Mouse (Mus musculus): Measurements from ENCODE around the gene Nat8f6. TPM values are rescaled to one million over a fixed set of nuclear protein-coding genes. Genes with fewer than 3 reads are reported as not detected.
"Not testable (repeated sequence)": the region's sequence is repeated elsewhere in the genome, so short reads cannot be mapped to it uniquely, and the experiment has no call there.

The Nat8f6 gene
- polyA plus RNA-seq (2016; fragmentation: Nextera tagmentation; extraction: Ambion mirVana): not detected in 2 replicates

DNA sequence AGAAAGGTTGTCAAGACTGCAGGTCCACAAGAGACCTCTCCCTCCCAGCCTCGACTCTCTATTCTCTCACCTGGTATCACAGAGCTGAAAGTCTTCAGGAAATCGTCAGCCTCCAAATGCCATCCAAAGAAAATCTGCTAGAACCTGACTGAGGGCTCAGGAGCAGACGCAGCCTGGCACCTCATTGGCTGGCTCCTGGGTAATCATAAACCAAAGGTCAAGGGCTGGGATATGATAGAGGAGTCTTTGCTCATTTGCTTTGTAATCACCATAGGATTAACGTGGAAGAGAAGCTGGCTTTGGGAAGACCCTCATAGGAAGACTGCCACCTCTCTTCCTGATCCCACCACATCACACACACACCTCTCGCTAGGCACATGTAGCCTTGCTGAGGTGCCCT is at the start of gene Nat8f6, which contains the start of gene Nat8f5:
Nat8f6 (minus strand) TSS at position 118 of the 400 bp plus-strand sequence.
Nat8f5 (minus strand) TSS at position 136 of the 400 bp plus-strand sequence.
- H3K4me1 ChIP-seq: no peaks in the 10 kb centered on the region
- H3K27me3 ChIP-seq: no peaks in the 10 kb centered on the region
- no peaks in the 10 kb centered on the region for H3K9me3 ChIP-seq
- no peak within 1 kb of the TSS for H3K4me2 ChIP-seq (replicated peaks)
- H3K36me3 ChIP-seq: no peaks in the 10 kb centered on the region
- no peak for ATAC-seq (ENCODE audit: insufficient number of reproducible peaks, insufficient read depth, low FRiP score, low TSS enrichment)
- 78% methylated on average over 5 of the region's 5 CpGs for WGBS
- no peak within 1 kb of the TSS for H3K4me3 ChIP-seq
- no peak within 1 kb of the TSS for H3K9ac ChIP-seq
- H3K27ac ChIP-seq: no peak within 1 kb of the TSS

DNA sequence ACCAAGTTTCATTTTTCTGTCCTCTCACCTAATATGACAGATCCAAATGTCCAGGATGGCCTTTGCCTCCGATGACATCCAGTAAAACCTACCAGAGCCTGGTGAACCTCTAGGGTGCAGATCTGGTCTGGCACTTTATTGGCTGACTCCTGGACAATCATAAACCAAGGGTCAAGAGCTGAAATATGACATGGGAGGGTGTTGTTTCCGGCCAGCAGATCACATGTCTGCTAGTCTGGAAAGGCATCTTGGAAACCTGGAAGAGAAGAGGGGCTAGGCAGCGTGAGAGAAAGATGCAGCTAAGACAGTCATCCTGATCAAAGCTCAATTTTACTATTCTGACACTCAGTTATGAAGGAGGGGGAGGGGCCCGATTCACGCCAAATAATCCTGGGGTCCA is 48.3 kb upstream of the Nat8f6 start, which contains the start of gene Nat8f2:
Nat8f2 (minus strand) TSS at position 153 of the 400 bp plus-strand sequence.
- not testable (repeated sequence) for H3K4me2 ChIP-seq (replicated peaks); ATAC-seq (ENCODE audit: insufficient number of reproducible peaks, insufficient read depth, low FRiP score, low TSS enrichment); H3K4me1 ChIP-seq; H3K4me3 ChIP-seq; H3K27me3 ChIP-seq; H3K9me3 ChIP-seq; H3K36me3 ChIP-seq; H3K27ac ChIP-seq; H3K9ac ChIP-seq
- WGBS: 82% methylated on average over 5 of the region's 5 CpGs

DNA sequence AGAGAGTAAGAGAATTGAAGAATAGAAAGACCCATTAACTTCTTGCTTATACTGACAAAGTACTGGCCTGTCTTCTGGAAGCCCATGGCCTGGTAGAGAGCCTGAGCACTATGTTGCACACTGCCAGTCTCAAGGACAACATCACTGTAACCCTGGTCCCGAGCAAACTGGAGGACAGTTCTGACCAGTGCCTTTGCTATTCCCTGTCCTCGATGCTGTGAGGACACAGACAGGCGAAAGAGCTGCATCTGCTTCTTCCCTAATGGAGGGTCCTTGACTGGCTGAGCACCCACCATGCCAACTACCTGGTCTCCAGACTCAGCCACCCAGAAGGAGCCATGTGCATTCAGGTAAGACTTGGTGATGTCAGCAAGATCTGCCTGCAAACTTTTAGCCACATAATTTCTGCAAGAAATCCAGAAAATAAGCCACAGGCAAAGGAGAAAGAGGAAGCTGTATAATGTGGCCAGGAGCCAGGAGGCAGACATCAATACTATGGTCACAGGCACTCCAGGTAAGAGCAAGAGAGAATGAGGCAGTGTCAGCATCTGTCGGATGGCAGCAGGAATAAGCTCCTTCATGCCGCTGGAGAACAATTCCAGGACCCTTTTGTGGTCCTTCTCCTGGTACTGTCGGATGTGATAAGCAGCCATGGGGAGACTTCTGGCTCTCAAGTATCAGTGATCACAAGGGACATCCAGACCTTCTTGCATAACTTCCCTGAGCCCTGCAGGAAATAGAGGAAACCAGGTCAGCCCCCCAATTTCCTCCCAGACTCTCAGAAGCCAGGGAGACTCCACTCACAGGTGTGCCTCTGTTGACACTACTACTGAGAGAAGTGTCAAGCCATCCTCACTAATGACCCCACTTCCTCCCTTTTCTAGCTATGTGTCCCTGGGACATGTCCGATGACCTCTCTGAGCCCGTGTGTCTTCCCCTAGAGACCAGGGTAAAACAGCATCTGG is 47.3 kb upstream of the Nat8f6 start:
- H3K4me2 ChIP-seq (replicated peaks): no peak overlapping the region

DNA sequence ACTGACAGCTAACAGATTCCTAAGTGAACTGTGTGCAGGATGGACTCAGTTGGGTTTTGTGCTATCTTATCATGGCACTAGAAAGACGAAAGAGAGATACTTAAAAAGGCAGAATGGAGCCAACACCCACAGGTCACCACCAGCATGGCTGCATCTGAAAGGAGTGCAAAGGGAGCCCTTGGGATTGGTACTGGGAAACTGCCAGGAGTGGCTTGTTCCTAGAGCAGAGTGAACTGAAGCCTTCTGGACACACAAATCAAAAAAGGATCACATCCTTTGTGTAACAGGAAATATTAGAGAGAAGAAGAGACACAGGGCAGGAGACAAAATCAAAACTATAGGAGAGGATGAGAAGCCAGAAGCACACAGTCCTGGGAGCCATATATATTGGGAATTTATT is 46.2 kb upstream of the Nat8f6 start:
- H3K4me1 ChIP-seq; H3K4me3 ChIP-seq; H3K4me2 ChIP-seq (replicated peaks); H3K36me3 ChIP-seq; H3K27ac ChIP-seq; H3K9ac ChIP-seq; H3K9me3 ChIP-seq; ATAC-seq (ENCODE audit: insufficient number of reproducible peaks, insufficient read depth, low FRiP score, low TSS enrichment); H3K27me3 ChIP-seq: not testable (repeated sequence)
- 86% methylated on average over 1 of the region's 1 CpGs for WGBS

More for the DNA sequence above, 47.3 kb upstream of the Nat8f6 start:
- H3K27ac ChIP-seq: no peak overlapping the region
- no peak overlapping the region for H3K9ac ChIP-seq
- H3K9me3 ChIP-seq: no peaks in the 10 kb centered on the region
- ATAC-seq (ENCODE audit: insufficient number of reproducible peaks, insufficient read depth, low FRiP score, low TSS enrichment): no peak
- H3K27me3 ChIP-seq: no peaks in the 10 kb centered on the region
- H3K4me1 ChIP-seq: no peaks in the 10 kb centered on the region
- H3K36me3 ChIP-seq: no peaks in the 10 kb centered on the region
- no peak overlapping the region for H3K4me3 ChIP-seq
- 64% methylated on average over 8 of the region's 8 CpGs for WGBS

DNA sequence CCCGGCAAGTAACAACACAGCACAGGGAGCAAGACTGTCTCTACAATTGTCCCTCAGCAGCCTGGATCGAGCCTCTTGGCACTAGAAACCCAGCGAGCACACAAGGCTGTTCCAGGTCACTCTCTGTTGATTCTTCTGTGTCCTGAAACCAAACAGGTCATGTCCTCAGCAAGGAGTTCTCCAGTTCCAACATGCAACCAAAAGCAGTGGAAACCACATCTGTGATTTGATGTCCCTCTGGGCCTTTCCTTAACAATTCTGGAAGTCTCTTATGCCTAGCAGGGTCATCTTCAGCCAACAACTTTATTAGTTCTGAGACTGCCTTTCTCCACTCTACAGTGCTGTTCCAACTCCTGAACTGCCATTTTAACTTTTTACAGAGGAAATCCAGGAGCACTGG is 45.4 kb upstream of the Nat8f6 start:
- H3K27me3 ChIP-seq; H3K9me3 ChIP-seq; H3K36me3 ChIP-seq; H3K4me3 ChIP-seq; ATAC-seq (ENCODE audit: insufficient number of reproducible peaks, insufficient read depth, low FRiP score, low TSS enrichment); H3K9ac ChIP-seq; H3K27ac ChIP-seq; H3K4me2 ChIP-seq (replicated peaks); H3K4me1 ChIP-seq: not testable (repeated sequence)
- WGBS: 82% methylated on average over 3 of the region's 3 CpGs

DNA sequence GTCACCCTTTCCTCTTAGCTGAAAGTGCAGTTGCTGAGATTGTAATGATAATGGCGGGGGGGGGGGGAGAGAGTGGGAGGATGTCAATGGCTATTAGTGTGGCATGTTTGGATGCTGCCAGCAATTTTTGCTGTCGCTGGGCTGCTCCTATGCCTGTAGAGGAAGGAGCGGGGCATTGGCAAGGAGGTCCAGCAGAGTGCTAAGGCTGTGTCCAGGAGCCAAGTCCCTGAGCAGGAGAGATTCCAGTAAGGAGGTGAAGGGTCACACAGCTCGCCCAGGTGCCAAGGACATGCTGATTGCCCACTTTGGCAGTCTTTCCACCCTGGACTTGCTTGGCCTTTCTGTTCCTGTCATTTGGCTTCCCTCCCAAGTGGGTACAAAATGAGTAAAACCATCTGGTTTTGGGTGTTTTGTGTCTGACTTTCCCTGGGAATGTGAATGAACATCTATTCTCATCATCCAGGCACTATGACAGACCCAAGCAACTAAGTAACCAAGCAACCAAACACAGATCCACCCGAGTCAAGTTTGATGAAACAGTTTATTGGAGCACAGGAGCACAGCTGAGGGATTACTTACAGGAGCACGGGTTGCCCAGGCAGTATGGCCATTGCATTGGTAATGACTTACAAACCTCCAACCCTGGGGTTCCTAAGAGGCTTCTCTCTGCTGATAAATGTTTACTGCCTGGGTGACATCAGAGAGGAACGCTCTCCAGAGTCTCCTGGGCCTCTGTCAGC is 44.3 kb upstream of the Nat8f6 start:
- H3K4me2 ChIP-seq (replicated peaks); H3K4me1 ChIP-seq; H3K4me3 ChIP-seq; H3K27me3 ChIP-seq; ATAC-seq (ENCODE audit: insufficient number of reproducible peaks, insufficient read depth, low FRiP score, low TSS enrichment); H3K27ac ChIP-seq; H3K9me3 ChIP-seq; H3K9ac ChIP-seq; H3K36me3 ChIP-seq: not testable (repeated sequence)
- 76% methylated on average over 5 of the region's 7 CpGs for WGBS

DNA sequence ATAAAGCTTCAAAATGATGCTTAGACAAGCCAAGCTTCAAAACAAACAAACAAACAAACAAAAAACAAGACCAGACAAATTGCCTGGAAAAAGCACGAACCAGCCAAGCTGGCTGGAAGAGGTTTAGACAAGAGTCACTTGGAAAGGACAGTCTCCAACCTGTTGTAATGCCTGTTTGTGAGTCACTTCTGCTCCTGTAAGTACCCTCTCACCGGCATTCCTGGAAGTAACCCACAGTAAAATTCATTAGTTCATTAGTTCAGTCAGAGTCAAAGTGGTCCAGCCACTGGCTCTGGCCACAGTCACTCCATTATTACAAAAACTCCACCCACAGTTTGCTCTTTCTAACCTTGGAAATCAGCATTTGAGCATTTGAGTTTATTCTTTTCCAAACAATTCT is 43.1 kb upstream of the Nat8f6 start:
- no peak overlapping the region for H3K27ac ChIP-seq
- H3K4me1 ChIP-seq: no peaks in the 10 kb centered on the region
- no peak overlapping the region for H3K4me3 ChIP-seq
- no peaks in the 10 kb centered on the region for H3K27me3 ChIP-seq
- H3K9ac ChIP-seq: no peak overlapping the region
- H3K36me3 ChIP-seq: no peaks in the 10 kb centered on the region
- ATAC-seq (ENCODE audit: insufficient number of reproducible peaks, insufficient read depth, low FRiP score, low TSS enrichment): no peak
- no peak overlapping the region for H3K4me2 ChIP-seq (replicated peaks)
- no peaks in the 10 kb centered on the region for H3K9me3 ChIP-seq
- 91% methylated on average over 2 of the region's 2 CpGs for WGBS

DNA sequence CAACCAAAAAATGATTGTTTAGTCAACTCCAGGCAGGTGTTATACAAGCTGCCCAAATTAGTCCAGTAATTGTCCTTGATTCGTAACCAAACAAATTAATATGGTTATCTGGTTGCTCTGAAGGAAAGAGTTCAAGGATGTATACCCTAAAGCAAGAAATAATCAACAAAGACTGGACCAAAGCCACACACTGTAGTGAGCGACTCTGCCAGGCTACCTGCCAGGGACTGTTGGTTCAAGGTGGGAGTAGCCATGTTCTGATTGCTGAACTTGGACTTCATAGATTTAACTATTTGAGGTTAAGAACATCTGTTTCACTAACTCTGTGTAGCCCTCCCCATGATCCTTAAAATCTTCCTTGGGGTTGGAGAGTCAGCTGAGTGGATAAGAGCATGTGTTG is 42.4 kb upstream of the Nat8f6 start:
- 80% methylated on average over 2 of the region's 2 CpGs for WGBS
- Histone ChIP-seq H3K27me3 (no peaks in the 10 kb centered on the region), H3K4me3 (no peak overlapping the region), H3K9ac (no peak overlapping the region), H3K36me3 (no peaks in the 10 kb centered on the region), H3K27ac (no peak overlapping the region), H3K4me2 (replicated peaks) (no peak overlapping the region), H3K9me3 (no peaks in the 10 kb centered on the region), H3K4me1 (no peaks in the 10 kb centered on the region)
- ATAC-seq (ENCODE audit: insufficient number of reproducible peaks, insufficient read depth, low FRiP score, low TSS enrichment): no peak

DNA sequence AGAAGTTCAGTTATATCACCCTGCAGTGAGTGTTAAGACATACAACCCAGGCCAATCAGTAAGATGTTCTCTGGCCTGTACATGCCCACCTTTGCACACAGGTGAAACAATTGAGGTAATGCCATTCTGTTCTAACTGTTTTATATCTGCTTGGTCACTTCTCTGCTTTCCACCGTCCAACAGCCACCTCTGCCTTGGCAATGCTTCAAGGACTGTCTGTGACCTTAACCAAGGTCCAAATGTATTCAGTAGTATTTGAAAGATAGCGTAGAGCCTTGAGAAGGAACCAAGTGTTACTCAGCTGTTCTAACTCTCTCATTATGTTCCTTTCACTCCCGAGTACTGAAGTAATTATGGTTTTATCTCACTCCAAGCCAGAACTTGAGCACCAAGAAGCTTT is 41.8 kb upstream of the Nat8f6 start:
- H3K9ac ChIP-seq: no peak overlapping the region
- H3K4me2 ChIP-seq (replicated peaks): no peak overlapping the region
- no peaks in the 10 kb centered on the region for H3K4me1 ChIP-seq
- H3K27ac ChIP-seq: no peak overlapping the region
- no peak overlapping the region for H3K4me3 ChIP-seq
- H3K27me3 ChIP-seq: no peaks in the 10 kb centered on the region
- H3K9me3 ChIP-seq: no peaks in the 10 kb centered on the region
- 75% methylated on average over 3 of the region's 3 CpGs for WGBS
- no peak for ATAC-seq (ENCODE audit: insufficient number of reproducible peaks, insufficient read depth, low FRiP score, low TSS enrichment)
- no peaks in the 10 kb centered on the region for H3K36me3 ChIP-seq

DNA sequence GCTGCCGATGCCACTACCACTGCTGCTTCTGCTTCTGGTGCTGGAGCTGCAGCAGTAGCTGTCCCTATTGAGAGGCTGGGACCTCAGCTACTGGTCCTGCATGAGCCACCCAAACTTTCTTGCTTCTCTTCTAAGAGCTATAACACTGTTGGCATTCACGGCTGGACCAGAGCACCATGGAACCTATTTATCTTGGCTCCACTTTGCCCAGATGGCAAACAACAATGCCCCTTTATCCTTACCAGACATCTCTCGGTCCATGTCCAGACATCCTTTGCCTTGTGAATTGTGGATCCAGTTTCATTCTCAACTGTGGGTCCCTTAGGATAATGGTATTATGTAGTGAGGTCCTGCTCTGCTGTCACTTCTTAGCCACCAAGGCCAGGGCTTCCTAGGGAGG is 40.5 kb upstream of the Nat8f6 start:
- WGBS: 69% methylated on average over 3 of the region's 3 CpGs
- no peaks in the 10 kb centered on the region for H3K4me1 ChIP-seq
- H3K9me3 ChIP-seq: no peaks in the 10 kb centered on the region
- no peak overlapping the region for H3K4me2 ChIP-seq (replicated peaks)
- H3K4me3 ChIP-seq: no peak overlapping the region
- H3K9ac ChIP-seq: no peak overlapping the region
- no peaks in the 10 kb centered on the region for H3K36me3 ChIP-seq
- no peaks in the 10 kb centered on the region for H3K27me3 ChIP-seq
- H3K27ac ChIP-seq: no peak overlapping the region
- ATAC-seq (ENCODE audit: insufficient number of reproducible peaks, insufficient read depth, low FRiP score, low TSS enrichment): no peak

DNA sequence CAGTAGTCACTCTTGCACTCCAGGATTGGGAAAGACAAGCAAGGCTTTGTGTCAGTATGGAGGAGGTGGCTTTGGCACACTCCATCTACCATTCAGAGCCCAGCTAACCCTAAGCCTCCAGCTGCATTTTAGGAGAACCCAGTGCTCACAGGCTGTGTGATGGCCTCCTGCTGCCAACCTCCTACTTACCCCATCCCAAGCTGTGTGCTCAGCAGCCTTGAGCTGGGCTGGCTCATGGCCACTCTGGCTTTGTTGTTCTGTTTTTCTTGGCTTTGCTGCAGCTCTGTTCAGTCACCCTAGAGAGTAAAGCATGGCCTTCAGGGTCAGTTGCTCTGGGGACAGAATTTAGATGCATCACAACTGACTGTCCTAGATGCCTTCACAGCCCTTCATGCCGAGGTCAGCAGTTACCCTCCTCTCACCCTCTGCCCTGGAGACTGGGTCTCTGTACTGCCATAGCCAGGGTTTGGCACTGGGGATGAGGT is 35.5 kb upstream of the Nat8f6 start:
- Histone ChIP-seq H3K4me3 (no peak overlapping the region), H3K27ac (no peak overlapping the region), H3K4me2 (replicated peaks) (no peak overlapping the region), H3K36me3 (no peaks in the 10 kb centered on the region), H3K27me3 (no peaks in the 10 kb centered on the region), H3K9ac (no peak overlapping the region), H3K9me3 (no peaks in the 10 kb centered on the region), H3K4me1 (no peaks in the 10 kb centered on the region)
- no peak for ATAC-seq (ENCODE audit: insufficient number of reproducible peaks, insufficient read depth, low FRiP score, low TSS enrichment)
- WGBS: 52% methylated on average over 1 of the region's 1 CpGs

DNA sequence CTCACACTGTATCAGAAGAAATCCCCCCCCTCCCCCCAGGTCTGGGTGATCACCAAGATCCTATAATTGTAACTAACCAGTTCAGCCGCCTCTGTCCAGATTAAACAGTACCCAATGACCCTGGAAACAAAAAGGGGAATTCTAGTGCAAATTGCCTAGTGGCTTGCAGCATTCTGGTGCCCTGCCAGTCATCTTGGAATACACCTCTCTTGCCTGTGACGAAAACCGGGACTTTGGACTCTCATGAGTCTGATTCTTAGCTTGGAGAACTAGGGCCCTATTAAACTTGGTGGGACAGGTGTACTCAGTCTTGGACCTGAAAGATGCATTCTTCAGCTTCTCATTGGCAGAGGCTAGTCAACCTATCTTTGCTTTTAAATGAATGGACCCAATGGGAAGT is 32.7 kb upstream of the Nat8f6 start:
- 76% methylated on average over 3 of the region's 3 CpGs for WGBS
- no peak overlapping the region for H3K4me2 ChIP-seq (replicated peaks)
- H3K9me3 ChIP-seq: no peaks in the 10 kb centered on the region
- H3K4me3 ChIP-seq: no peak overlapping the region
- H3K4me1 ChIP-seq: no peaks in the 10 kb centered on the region
- no peaks in the 10 kb centered on the region for H3K27me3 ChIP-seq
- H3K36me3 ChIP-seq: no peaks in the 10 kb centered on the region
- ATAC-seq (ENCODE audit: insufficient number of reproducible peaks, insufficient read depth, low FRiP score, low TSS enrichment): no peak
- no peak overlapping the region for H3K27ac ChIP-seq
- H3K9ac ChIP-seq: no peak overlapping the region

All from embryonic facial prominence, embryonic 12.5 days (tissue).